Mouse (Mus musculus) testis, adult 2 months (tissue): ENCODE results near the gene Heca.

Experiments
- CTCF ChIP-seq: fragments of 200-500 bp; IDR thresholded peaks from 2 replicates; pipeline ENCODE4 v1.5.1; 2012; ENCODE audit warnings: low read depth, mild to moderate bottlenecking, inconsistent platforms, low read length, moderate library complexity; ENCODE audit not compliant: control insufficient read depth, insufficient read depth, insufficient replicate concordance
- POLR2A ChIP-seq: fragments of 200-500 bp; IDR thresholded peaks from 2 replicates; pipeline ENCODE4 v1.6.1; 2012; ENCODE audit warnings: low read depth, mild to moderate bottlenecking, inconsistent platforms, low read length, moderate library complexity; ENCODE audit not compliant: control insufficient read depth

GRCm38 (mm10) chr10:17842030-17842429 is 105.8 kb downstream of the Heca start:
- no peak for TF ChIP-seq CTCF
- no peak for TF ChIP-seq POLR2A
